Mouse (Mus musculus) right cerebral cortex, postnatal 36 days (tissue): ENCODE results near the gene Reep6.

Experiments
- DNase-seq, 2 experiments: peaks; one replicate each; pipeline ENCODE4 v3.0.0; 2022; ENCODE audit warnings: low spot score in 2 of 2, mixed read lengths in 1 of 2

The Reep6 gene

DNA sequence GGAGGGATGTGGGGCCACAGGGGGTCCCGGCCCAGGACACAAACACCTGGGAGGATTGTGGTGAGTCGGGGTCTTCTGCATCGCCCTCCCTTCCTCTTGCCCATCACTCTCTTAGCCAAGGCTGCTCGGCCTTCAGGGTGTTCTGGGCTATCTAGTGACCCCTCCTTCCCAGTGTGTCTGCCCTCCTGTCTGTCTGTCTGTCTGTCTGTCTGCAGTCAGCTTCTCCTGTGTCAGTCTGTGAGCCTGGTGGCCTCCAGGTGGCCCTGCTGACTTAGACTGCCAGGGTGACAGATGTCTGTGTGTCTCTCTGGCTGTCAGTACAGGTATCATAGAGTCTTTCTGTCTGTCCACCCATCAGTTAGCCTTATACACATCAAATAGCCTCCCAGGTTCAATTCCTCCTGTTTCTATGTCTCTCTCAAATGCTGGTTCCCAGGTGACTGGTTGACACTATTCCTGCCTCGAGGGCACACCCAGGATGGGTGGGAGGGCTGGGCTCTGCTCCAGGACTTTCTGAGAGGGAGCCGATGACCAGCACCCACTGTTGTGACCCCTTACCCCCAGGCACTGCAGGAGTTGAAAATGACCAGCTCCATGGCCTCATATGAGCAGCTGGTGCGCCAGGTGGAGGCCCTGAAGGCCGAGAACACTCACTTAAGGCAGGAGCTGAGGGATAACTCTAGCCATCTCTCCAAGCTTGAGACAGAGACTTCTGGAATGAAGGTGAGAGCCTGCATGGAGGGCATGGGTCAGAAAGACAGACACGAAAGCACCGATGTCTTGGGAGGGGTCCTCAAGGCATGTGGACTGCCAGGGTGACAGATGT is 28.3 kb upstream of the Reep6 start:
- DNase-seq = no peak

DNA sequence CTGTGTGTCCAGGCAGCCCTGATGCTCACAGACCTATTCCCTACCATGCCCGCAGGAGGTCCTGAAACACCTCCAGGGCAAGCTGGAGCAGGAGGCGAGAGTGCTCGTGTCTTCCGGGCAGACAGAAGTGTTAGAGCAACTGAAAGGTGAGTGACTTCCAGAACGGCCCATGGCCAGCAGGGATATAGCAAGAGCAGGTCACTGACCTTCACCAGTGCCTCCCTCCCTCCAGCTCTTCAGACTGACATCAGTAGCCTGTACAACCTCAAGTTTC is 27.7 kb upstream of the Reep6 start:
- no peak for DNase-seq

DNA sequence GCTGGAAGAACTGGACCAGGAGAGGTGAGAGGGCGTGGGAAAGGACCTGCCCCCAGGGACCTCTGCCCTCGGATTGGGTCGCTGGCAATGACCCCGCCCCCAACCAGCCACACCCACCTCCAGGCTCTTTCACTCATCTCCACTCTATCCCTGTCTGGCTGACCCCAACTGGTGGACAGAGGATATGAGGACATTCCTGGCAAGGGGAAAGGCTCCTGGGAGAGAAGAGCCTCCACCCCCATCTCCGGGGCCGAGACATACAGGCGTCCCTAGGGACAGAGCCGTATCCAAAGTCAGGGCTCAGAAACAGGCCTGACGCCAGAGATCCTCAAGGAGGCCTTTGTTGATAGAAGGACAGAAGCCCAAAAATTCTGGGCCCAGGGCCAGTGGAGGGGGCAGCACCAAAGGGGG is 27.3 kb upstream of the Reep6 start:
- peak in 1 of 2 experiments; percentile 68 for DNase-seq

DNA sequence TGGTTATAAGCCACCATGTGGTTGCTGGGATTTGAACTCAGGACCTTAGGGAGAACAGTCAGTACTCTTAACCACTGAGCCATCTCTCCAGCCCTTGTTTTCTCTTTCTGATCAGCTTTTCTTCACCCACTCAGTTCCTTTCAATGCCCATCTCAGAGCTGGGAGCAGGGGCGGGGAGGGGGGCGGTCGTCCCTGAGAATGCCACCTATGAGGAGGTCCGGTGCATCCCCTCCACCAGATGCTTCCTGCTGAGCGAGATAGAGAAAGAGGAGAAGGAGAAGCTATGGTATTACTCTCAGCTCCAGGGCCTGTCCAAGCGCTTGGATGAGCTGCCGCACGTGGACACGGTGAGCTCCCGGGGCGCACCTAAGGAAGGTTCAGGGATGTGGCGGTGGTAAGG is 25.3 kb upstream of the Reep6 start:
- DNase-seq = no peak

DNA sequence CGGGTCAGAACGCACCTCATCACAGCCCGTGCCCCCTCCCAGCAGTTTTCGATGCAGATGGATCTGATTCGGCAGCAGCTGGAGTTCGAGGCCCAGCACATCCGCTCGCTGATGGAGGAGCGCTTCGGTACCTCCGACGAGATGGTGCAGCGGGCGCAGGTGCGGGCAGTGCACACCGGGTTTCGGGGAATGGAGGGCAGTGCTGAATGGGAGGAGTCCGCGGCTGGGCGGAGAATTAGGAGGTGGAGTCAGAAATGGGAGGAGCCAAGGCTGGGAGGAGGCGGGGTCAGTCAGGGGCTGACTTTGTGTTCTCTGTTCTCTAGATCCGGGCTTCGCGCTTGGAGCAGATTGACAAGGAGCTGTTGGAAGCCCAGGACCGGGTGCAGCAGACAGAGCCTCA is 24.9 kb upstream of the Reep6 start:
- no peak for DNase-seq

DNA sequence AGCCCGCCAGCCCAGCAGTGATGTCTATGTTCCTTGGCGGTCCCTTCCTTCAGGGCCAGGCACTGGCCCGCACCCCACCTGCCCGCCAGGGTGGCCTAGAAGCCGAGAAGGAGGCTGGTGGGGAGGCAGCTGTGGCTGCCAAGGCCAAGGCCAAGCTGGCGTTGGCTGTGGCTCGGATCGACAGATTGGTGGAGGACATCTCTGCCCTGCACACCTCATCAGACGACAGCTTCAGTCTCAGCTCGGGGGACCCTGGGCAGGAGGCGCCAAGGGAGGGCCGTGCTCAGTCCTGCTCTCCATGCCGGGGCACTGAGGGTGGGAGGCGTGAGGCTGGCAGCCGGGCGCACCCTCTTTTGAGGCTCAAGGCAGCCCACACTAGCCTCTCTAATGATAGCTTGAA is 18.2 kb upstream of the Reep6 start:
- peak in 1 of 2 experiments; percentile 5 for DNase-seq

DNA sequence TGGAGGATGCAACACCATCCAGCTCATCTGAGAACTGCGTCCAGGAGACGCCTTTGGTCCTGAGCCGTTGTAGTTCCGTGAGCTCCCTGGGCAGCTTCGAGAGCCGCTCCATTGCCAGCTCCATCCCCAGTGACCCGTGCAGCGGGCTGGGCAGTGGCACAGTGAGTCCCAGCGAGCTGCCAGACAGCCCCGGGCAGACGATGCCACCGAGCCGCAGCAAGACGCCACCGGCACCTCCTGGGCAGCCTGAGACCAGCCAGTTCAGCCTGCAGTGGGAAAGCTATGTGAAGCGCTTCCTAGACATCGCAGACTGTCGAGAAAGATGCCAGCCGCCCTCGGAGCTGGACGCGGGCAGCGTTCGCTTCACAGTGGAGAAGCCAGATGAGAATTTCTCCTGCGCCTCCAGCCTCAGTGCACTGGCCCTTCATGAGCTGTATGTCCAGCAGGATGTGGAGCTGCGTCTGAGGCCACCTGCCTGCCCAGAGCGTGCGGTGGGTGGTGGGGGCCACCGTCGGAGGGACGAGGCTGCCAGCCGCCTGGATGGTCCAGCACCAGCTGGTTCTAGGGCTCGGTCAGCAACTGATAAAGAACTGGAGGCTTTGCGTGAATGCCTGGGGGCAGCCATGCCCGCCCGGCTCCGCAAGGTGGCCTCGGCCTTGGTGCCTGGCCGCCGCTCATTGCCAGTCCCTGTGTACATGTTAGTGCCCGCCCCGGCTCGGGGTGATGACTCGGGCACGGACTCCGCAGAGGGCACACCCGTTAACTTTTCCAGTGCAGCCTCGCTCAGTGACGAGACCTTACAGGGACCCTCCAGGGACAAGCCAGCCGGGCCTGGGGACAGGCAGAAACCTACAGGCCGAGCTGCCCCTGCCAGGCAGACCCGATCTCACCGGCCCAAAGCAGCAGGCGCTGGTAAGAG is 16.9 kb upstream of the Reep6 start:
- peak in 1 of 2 experiments; percentile 18 for DNase-seq

DNA sequence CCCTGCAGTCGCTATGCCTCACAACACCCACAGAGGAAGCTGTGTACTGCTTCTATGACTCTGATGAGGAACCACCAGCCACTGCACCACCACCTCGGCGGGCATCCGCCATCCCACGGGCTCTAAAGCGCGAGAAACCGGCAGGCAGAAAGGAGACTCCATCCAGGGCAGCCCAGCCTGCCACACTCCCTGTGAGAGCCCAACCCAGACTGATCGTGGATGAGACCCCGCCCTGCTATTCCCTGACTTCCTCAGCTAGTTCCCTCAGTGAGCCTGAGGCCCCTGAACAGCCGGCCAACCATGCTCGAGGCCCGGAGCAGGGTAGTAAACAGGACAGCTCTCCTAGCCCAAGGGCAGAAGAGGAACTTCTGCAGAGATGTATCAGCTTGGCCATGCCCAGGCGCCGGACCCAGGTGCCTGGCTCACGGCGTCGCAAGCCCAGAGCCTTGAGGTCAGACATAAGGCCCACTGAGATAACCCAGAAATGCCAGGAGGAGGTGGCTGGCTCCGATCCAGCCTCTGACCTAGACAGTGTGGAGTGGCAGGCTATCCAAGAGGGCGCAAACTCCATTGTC is 16.0 kb upstream of the Reep6 start:
- no peak for DNase-seq

DNA sequence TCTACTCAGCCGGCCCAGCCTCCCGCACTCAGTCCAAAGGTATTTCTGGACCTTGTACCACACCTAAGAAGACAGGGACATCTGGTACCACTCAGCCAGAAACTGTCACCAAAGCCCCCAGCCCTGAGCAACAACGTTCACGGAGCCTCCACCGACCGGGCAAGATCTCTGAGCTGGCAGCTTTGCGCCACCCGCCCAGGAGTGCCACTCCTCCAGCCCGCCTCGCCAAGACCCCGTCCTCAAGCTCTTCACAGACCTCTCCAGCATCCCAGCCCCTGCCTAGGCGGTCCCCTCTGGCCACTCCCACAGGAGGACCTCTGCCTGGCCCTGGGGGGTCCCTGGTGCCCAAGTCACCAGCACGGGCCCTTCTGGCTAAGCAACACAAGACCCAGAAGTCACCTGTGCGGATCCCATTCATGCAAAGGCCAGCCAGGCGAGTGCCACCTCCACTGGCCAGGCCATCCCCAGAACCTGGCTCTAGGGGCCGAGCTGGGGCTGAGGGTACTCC is 15.2 kb upstream of the Reep6 start:
- DNase-seq = no peak

DNA sequence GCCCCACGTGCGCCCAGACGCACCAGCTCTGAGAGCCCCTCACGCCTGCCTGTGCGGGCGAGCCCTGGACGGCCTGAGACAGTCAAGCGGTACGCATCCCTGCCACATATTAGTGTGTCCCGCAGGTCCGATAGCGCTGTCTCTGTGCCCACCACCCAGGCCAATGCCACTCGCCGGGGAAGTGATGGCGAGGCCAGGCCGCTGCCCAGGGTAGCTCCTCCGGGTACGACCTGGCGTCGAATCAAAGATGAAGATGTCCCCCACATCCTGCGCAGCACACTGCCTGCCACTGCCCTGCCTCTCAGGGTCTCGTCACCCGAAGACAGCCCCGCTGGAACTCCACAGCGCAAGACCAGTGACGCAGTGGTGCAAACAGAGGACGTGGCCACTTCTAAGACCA is 14.4 kb upstream of the Reep6 start:
- DNase-seq = no peak

DNA sequence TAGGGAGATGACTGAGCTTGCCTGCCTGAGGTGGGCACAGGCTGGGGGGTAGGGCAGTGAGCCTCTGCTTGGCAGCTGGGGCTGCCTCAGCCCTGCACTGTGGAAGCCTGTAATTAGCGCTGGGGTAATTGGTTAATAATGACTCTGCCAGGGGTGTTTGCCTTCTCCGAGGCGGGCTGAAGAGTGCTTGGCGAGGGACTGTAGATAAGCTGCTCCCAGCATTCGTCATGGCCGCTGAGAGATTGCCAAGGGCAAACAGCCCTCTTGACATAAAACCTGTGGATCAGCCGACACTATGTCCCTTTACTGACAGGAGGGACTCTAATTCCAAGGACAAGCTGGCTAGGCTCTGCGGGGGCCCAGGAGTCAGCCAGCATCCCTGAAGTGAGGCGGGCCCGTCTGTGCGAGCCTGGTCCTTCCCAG is 13.4 kb upstream of the Reep6 start:
- DNase-seq = no peak

DNA sequence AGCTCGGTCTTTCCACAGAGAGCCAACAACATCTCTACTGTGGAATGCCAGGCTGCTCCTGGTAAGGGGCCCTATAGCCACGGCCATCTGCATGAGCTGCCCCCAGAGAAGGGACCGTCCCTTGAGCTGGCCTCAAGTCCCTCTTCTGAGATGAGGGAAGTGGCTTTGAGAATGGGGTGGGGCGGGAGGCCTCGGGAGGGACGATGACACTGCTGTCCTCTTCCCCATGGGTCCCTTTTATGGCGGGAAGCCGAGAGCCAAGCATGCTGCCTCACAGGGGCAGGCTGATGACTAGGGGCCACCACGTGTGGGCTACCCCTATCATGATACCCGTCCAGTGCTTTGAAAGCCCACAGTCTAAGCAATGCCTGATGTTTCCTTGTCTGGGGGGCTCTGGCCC is 12.7 kb upstream of the Reep6 start:
- DNase-seq = no peak

DNA sequence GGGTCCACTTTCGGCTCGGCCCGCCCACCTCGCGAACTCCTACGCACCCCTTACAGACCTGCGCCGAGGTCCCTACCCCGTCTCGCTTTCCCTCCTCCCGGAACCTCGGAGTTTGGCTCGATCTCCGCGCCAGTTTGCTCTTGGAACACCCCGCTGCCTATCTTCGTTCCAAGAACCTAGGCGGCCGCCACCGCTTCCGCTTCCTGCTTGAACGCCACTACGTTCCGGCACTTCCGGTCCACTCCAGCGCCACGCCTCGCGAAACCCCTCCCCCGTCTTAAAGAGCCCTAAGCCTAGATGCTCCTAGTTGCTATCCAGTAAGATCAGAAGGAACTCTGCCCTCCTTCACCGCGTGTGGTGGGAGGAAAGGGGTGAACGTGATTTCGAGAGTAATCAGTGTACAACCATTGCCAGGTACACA is 9.4 kb upstream of the Reep6 start, which contains the start of gene 2310011J03Rik:
Gene 2310011J03Rik (minus strand): TSS at position 198 of the 421 bp plus-strand sequence.
- peak; percentile 91 to 92 for DNase-seq

DNA sequence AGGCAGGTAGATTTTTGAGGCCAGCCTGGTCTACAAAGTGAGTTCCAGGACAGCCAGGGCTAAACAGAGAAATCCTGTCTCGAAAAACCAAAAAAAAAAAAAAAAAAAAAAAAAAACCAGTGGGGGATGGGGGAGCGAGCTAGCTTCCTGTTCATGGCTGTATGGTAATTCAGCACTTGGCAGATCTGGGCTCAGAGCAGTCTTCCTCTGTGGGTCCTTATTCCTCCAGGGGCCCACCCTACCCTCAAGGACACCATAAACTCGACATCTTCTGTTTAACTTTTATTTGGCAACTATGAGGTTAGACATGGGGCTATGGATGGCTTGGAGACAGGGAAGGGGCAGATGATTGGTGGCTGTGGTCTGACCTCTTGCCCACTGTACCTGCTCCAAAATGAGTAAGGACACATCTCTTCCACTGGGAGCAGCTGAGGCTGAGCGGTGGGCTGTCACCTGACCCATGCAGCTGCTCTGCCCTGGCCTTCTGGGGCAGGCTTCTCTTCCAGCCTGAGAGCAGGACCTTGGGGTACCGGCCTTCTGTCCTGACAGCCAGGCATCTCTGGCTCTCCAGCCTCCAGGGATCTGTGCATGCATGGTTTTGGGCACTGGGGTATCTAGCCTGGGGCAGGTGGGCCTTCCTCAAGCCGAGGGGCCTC is 8.6 kb upstream of the Reep6 start:
- no peak for DNase-seq

DNA sequence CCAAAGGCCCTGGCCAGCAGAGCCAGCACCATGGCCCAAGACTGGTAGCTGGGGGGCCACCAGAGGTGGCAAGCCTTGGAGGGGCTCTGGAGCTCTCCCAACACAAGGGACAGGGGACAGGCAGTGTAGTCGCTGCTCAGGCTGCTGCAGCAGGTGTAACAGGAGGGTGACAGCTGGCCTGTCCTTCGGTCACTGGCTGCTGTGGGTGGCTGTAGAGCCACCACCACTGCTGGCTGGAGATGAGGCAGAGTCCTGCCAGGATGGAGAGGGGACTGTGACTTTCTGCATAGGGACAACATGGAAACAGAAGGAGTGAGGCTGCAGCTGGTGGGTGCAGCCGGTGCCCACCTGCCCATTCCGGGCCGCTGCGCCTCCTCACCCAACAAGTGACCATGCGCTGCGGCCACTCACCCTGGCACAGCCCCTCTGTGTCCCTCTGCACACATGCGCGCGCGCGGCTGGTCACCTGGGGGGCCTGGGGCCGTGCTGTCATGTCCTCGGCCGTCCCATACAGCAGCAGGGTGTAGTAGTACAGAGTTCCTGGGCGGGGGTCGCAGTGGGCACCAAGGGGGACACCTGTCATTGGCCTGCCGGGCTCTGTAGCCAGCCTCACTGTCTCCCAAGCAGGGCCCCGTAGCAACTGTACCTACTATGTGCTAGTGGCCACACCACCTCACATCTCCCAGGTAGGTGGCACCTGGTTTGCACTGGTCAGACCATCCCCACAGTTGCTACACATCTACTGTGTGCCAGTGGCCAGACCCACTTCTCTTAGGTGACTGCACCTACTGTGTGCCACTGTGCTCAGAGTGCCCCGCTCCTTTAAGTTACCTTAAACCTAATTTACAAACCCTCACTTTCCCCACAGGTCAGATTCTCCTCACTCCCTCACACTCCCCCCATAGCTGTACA is 7.8 kb upstream of the Reep6 start:
- no peak for DNase-seq

DNA sequence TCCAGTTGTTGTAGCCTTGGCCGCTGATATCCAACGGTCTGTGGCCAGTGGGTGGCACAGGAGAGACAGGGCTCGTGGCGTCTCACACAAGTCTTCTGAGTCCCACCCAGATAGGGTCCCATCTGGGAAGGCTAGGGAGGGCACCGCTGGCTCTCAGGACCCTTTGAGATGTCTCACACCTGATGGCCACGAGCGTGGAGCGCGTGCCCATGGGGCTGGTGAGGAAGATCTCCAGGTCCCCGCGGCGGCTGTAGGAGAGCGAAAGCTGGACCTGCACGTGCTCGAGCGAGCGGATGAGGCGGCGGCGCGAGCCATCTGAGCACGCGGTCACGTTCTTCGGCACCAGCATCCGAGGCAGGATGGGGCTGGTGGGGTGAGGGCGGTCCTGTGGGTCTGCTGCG is 6.9 kb upstream of the Reep6 start:
- DNase-seq = no peak

DNA sequence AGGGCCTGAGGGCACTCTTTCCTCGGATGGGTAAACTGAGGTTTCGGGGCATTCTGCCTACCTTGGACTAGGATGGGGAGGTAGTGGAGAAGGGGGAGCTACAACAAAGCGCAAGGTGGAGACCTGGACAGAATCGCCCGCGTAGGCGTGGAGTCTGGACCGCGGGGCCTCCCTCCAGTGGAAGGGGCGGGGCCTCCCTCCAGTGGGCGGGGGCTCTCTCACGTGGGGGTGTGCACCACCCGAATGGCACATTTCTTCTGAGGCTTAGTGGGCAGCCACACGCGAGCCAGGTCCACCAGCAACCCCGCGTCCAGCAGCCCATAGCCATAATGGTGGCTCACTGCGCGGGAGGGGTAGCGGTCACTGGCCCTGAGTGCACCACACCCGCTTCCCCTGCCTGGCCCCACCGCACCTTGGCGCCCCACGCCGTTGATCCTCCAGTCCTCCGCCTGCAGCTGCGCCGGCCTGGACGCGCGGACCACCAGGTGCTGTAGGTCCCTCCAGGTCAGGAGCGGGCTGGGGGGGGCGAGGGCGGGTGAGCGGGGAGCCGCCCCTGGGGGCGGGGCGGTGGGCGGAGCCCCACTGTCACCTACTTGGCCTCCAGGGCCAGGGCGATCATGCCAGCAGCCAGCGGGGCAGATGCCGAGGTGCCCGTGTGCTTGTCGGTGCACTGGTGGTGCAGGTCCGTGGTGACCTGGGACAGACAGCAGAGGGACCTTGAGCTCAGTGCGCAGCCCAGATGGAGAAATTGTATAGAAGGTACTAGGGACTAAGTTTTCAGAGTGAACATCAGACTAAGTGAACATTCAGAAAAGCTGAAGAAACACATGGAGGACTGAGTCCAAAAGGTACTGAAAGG is 6.3 kb upstream of the Reep6 start:
- no peak for DNase-seq

DNA sequence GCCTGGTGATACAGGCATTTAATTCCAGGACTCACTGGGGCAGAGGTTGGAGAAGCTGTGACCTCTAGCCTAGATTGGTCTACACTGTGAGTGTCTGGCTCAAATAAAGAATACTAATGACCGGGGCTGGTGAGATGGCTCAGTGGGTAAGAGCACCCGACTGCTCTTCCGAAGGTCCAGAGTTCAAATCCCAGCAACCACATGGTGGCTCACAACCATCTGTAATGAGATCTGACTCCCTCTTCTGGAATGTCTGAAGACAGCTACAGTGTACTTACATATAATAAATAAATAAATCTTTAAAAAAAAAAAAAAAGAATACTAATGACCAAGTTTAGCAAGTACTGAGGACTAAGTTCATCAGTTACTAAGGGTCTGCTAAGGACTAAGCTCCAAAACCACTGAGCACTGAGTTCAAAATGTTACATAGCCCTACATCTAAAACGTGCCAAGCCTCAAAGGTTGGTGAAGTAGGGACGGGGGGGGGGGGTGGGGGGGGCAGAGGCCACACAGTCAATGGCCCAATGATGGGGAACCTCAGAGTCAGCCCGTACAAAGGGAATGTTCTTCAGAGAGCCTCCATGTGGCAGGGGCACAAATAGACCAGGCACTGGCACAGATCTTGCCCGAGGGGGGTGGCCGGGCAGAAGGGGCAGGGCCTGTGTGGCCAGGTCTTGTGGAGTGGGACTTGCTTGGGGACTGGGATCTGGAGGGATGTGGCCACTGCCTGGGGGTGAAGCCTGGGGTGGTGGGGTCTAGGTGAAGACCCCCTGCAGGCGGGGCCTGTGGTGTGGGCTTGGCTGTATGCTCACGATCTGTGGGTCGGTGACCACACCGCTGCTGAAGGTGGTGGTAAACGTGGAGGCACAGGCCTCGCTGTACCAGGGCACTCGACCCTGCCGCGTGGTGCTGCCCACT is 5.4 kb upstream of the Reep6 start:
- DNase-seq = no peak

DNA sequence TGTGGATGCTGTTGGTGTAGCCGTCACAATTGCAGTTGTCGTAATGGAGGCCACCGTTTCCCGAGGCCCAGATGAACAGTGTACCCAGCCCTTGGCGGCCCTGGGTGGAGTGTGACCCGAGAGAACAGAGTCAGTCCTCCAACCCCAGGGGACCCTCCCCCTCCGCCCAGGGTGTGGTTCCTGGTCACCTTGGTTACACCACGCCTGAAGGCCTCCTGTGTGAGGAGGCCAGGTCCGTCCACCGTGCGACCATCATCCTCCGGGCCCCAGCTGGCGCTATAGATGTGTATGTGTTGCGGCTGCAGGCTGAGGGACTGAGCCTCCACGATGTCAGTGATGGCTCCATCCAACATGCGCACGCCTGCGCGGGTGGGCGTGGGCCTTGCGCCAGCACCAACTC is 4.7 kb upstream of the Reep6 start:
- DNase-seq = no peak
